Mouse (Mus musculus): ENCODE results near the gene Nsun6. TPM values are rescaled to one million over a fixed set of nuclear protein-coding genes. Genes with fewer than 3 reads are reported as not detected.

Nsun6 gene
- polyA plus RNA-seq, 1 experiment from 2014 or later = 6.5 TPM

GRCm38 (mm10) chr2:15054496-15054895 is 373 bp downstream of the Nsun6 start:
- Histone ChIP-seq H3K4me2 (replicated peaks; ENCODE audit: low read depth) (peak overlapping the region; percentile 74), H3K4me1 (replicated peaks; ENCODE audit: control insufficient read depth, insufficient read depth, low read length) (peaks cover 10% of the 10 kb centered on the region; the same call in 1 of the 2 replicates), H3K27me3 (replicated peaks; ENCODE audit: control insufficient read depth, insufficient read depth, low read length) (no peaks in the 10 kb centered on the region), H3K36me3 (ENCODE audit: control insufficient read depth, insufficient read depth) (no peaks in the 10 kb centered on the region), H3K27ac (ENCODE audit: low read depth, low read length) (peak overlapping the region; percentile 85), H3K9ac (ENCODE audit: low read depth, low read length) (peak overlapping the region; percentile 71), H3K9me3 (ENCODE audit: control insufficient read depth) (no peaks in the 10 kb centered on the region), H3K4me3 (ENCODE audit: low read depth, low read length) (peak overlapping the region; percentile 73)
- TF ChIP-seq CTCF (IDR thresholded peaks at IDR 0.05; ENCODE audit: low read depth) = no peak
- 13% methylated on average over 10 of the region's 10 CpGs for WGBS
- ATAC-seq = peak; percentile 34

DNA sequence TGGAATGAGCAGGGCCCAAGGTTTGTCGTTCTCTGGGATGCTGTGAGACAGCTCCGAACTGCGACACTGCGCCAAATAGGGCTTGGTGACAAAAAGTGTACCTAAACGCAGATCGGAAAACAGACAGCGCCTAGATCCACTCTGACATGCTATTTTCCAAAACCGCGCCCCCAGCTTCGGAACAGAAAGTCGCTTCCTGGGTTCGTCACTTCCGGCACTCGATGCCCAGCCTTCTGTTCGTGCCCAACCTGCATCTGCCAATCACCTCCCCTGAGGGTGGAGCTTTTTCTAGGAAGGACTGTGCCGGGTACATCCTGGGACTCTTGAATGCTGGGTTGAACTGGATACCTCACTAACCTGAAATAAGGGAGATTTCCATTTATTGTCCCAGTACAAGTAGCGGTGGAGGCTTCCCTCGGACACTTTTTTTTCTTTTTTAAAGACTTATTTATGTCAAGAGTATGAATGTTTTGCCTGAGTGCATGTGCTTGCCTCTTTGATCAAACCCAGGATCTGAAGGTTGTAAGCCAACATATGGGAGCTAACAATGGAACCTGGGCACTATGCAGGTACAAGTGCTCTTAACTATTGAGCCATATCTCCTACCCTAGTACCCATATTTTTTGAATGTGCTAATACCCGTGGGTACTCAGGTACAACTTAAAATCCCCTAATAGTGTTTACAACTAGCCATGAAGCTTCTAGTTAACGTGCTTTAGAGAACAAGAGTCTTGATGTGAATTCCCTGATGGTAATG is 5.6 kb downstream of the Nsun6 start, which contains the start of gene Arl5b:
Gene Arl5b, plus strand, starts transcription at position 279 of the 757 bp plus-strand sequence.
- Histone ChIP-seq H3K36me3 (ENCODE audit: control insufficient read depth, insufficient read depth) (no peaks in the 10 kb centered on the region), H3K4me2 (replicated peaks; ENCODE audit: low read depth) (peak within 1 kb of the TSS; percentile 62), H3K4me1 (replicated peaks; ENCODE audit: control insufficient read depth, insufficient read depth, low read length) (peaks cover 3% of the 10 kb centered on the region; the same call in 1 of the 2 replicates), H3K9me3 (ENCODE audit: control insufficient read depth) (no peaks in the 10 kb centered on the region), H3K27me3 (replicated peaks; ENCODE audit: control insufficient read depth, insufficient read depth, low read length) (no peaks in the 10 kb centered on the region), H3K27ac (ENCODE audit: low read depth, low read length) (no peak within 1 kb of the TSS), H3K9ac (ENCODE audit: low read depth, low read length) (peak within 1 kb of the TSS; percentile 31; the same call in 1 of the 2 replicates), H3K4me3 (ENCODE audit: low read depth, low read length) (peak within 1 kb of the TSS; percentile 57)
- peak; percentile 42 for TF ChIP-seq CTCF (IDR thresholded peaks at IDR 0.05; ENCODE audit: low read depth)
- peak; percentile 98 for ATAC-seq
- 7% methylated on average over 20 of the region's 20 CpGs for WGBS

- no peak overlapping the region for H3K27ac ChIP-seq (ENCODE audit: low read depth, low read length)
- no peak overlapping the region for H3K4me3 ChIP-seq (ENCODE audit: low read depth, low read length)
- H3K9me3 ChIP-seq (ENCODE audit: control insufficient read depth) = no peaks in the 10 kb centered on the region
- ATAC-seq = no peak
- H3K9ac ChIP-seq (ENCODE audit: low read depth, low read length) = no peak overlapping the region
- 57% methylated on average over 5 of the region's 5 CpGs for WGBS
- TF ChIP-seq CTCF (IDR thresholded peaks at IDR 0.05; ENCODE audit: low read depth) = peak; percentile 67
- no peaks in the 10 kb centered on the region for H3K4me1 ChIP-seq (replicated peaks; ENCODE audit: control insufficient read depth, insufficient read depth, low read length)
- H3K4me2 ChIP-seq (replicated peaks; ENCODE audit: low read depth) = no peak overlapping the region
- H3K27me3 ChIP-seq (replicated peaks; ENCODE audit: control insufficient read depth, insufficient read depth, low read length) = no peaks in the 10 kb centered on the region
- peaks cover 3% of the 10 kb centered on the region; the same call in 1 of the 2 replicates for H3K36me3 ChIP-seq (ENCODE audit: control insufficient read depth, insufficient read depth)
Measured at GRCm38 (mm10) chr2:15040326-15040725, 14.5 kb downstream of the Nsun6 start.

DNA sequence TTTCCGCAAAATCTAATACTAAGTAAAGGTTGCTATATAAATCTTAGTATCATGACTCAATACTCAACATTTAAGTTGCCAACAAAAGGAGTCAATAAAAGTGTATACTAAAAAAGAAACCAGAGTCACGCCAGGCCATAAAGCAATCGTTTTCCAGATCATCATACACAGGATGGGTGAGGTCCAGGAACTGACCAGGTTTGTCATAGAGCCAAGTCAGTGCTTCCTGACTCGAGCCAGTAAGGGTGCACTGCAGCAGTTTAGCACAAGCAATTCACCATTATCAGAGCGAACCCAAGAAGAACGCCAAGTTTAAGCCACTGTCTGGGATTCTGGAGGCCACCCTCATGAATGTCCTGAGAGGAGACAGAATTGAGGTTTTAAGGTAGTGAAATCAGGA is 16.2 kb downstream of the Nsun6 start:
- ATAC-seq = no peak
- no peak for TF ChIP-seq CTCF (IDR thresholded peaks at IDR 0.05; ENCODE audit: low read depth)
- 64% methylated on average over 6 of the region's 6 CpGs for WGBS

GRCm38 (mm10) chr2:15027816-15028215 is 27.1 kb downstream of the Nsun6 start:
- Histone ChIP-seq H3K9me3 (ENCODE audit: control insufficient read depth) (no peaks in the 10 kb centered on the region), H3K4me3 (ENCODE audit: low read depth, low read length) (no peak overlapping the region), H3K27ac (ENCODE audit: low read depth, low read length) (no peak overlapping the region), H3K4me2 (replicated peaks; ENCODE audit: low read depth) (no peak overlapping the region), H3K9ac (ENCODE audit: low read depth, low read length) (no peak overlapping the region), H3K36me3 (ENCODE audit: control insufficient read depth, insufficient read depth) (peaks cover 5% of the 10 kb centered on the region; the same call in 1 of the 2 replicates), H3K27me3 (replicated peaks; ENCODE audit: control insufficient read depth, insufficient read depth, low read length) (no peaks in the 10 kb centered on the region), H3K4me1 (replicated peaks; ENCODE audit: control insufficient read depth, insufficient read depth, low read length) (no peaks in the 10 kb centered on the region)
- TF ChIP-seq CTCF (IDR thresholded peaks at IDR 0.05; ENCODE audit: low read depth) = no peak
- WGBS = 94% methylated on average over 1 of the region's 1 CpGs
- ATAC-seq = no peak

More for the DNA sequence above, 16.2 kb downstream of the Nsun6 start:
- no peak overlapping the region for H3K9ac ChIP-seq (ENCODE audit: low read depth, low read length)
- no peaks in the 10 kb centered on the region for H3K9me3 ChIP-seq (ENCODE audit: control insufficient read depth)
- peaks cover 3% of the 10 kb centered on the region; the same call in 1 of the 2 replicates for H3K36me3 ChIP-seq (ENCODE audit: control insufficient read depth, insufficient read depth)
- no peak overlapping the region for H3K4me2 ChIP-seq (replicated peaks; ENCODE audit: low read depth)
- H3K4me1 ChIP-seq (replicated peaks; ENCODE audit: control insufficient read depth, insufficient read depth, low read length) = no peaks in the 10 kb centered on the region
- H3K4me3 ChIP-seq (ENCODE audit: low read depth, low read length) = no peak overlapping the region
- no peak overlapping the region for H3K27ac ChIP-seq (ENCODE audit: low read depth, low read length)
- no peaks in the 10 kb centered on the region for H3K27me3 ChIP-seq (replicated peaks; ENCODE audit: control insufficient read depth, insufficient read depth, low read length)

DNA sequence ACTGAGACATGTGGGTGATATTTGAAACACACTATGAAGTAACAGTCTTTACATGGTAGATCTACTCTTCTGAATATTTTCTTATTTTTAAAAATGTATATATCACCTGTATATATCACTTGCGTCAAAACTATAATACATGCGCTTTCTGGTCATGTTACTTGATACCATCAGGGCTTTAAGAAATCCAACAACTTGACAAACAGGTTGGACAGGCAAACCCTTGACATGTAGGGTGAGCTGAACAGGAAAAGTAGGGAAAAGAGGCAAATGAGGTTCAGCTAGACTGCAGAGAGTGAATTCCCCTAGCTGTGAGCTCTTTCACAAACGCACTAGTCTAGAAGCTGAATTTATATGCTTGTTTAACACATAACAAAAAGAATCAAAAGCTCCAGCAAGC is 28.1 kb downstream of the Nsun6 start:
- H3K9me3 ChIP-seq (ENCODE audit: control insufficient read depth) = no peaks in the 10 kb centered on the region
- H3K27me3 ChIP-seq (replicated peaks; ENCODE audit: control insufficient read depth, insufficient read depth, low read length) = no peaks in the 10 kb centered on the region
- H3K4me2 ChIP-seq (replicated peaks; ENCODE audit: low read depth) = no peak overlapping the region
- peaks cover 5% of the 10 kb centered on the region; the same call in 1 of the 2 replicates for H3K36me3 ChIP-seq (ENCODE audit: control insufficient read depth, insufficient read depth)
- WGBS = 90% methylated on average over 3 of the region's 3 CpGs
- no peak overlapping the region for H3K4me3 ChIP-seq (ENCODE audit: low read depth, low read length)
- H3K4me1 ChIP-seq (replicated peaks; ENCODE audit: control insufficient read depth, insufficient read depth, low read length) = no peaks in the 10 kb centered on the region
- no peak overlapping the region for H3K27ac ChIP-seq (ENCODE audit: low read depth, low read length)
- no peak for TF ChIP-seq CTCF (IDR thresholded peaks at IDR 0.05; ENCODE audit: low read depth)
- no peak for ATAC-seq
- H3K9ac ChIP-seq (ENCODE audit: low read depth, low read length) = no peak overlapping the region
